Mouse (Mus musculus) heart, embryonic 14.5 days (tissue): ENCODE measurements at regions not wholly inside any gene's neighbourhood (a gene's known extent, or its start where the extent isn't known, plus 50 kb on each side); places are given as distances from the start of the nearest gene placed in this dataset.

Experiments
- ATAC-seq: fragments of 200-750 bp; cut with Nextera tagmentation; 2 replicates; pipeline ENCODE4 v1.8.0; 2017; ENCODE audit warnings: low read depth, moderate TSS enrichment; ENCODE audit not compliant: insufficient number of reproducible peaks, insufficient read depth, low FRiP score
- H3K27ac ChIP-seq, 2 experiments: fragments of 200-500 bp in 1 of 2; fragments of 300-500 bp in 1 of 2; sonication (generic) in 1 of 2; replicated peaks in 1 of 2; 2 replicates each; pipeline ENCODE4 v1.5.1; 2012 to 2014; ENCODE audit warnings: low read depth in 2 of 2, low read length in 2 of 2, control low read depth in 1 of 2, mild to moderate bottlenecking in 1 of 2, mixed read lengths in 1 of 2; ENCODE audit not compliant: control insufficient read depth in 1 of 2, insufficient read depth in 1 of 2
- H3K27me3 ChIP-seq: fragments of 300-500 bp; sonication (generic); 2 replicates; pipeline ENCODE4 v1.6.1; 2014; ENCODE audit warnings: mild to moderate bottlenecking, low read length, control low read depth; ENCODE audit not compliant: control insufficient read depth, insufficient read depth
- H3K36me3 ChIP-seq: fragments of 300-500 bp; sonication (generic); 2 replicates; pipeline ENCODE4 v1.6.1; 2014; ENCODE audit warnings: mild to moderate bottlenecking, control low read depth, low read length, mixed read lengths; ENCODE audit not compliant: control insufficient read depth, insufficient read depth
- H3K4me1 ChIP-seq, 2 experiments: fragments of 200-500 bp in 1 of 2; fragments of 300-500 bp in 1 of 2; sonication (generic) in 1 of 2; 2 replicates each; pipeline ENCODE4 v1.6.1; 2012 to 2014; ENCODE audit warnings: low read length in 2 of 2, control low read depth in 1 of 2, mixed read lengths in 1 of 2; ENCODE audit not compliant: control insufficient read depth in 2 of 2, insufficient read depth in 2 of 2
- H3K4me2 ChIP-seq: fragments of 300-500 bp; sonication (generic); 2 replicates; pipeline ENCODE4 v1.6.1; 2014; ENCODE audit warnings: mild to moderate bottlenecking, low read length
- H3K4me3 ChIP-seq, 2 experiments: fragments of 200-500 bp in 1 of 2; fragments of 300-500 bp in 1 of 2; sonication (generic) in 1 of 2; 2 replicates each; pipeline ENCODE4 v1.5.1; 2012 to 2014; ENCODE audit warnings: low read length in 2 of 2, mild to moderate bottlenecking in 2 of 2, control low read depth in 1 of 2, low read depth in 1 of 2, moderate library complexity in 1 of 2; ENCODE audit not compliant: control insufficient read depth in 1 of 2, insufficient read depth in 1 of 2
- H3K9ac ChIP-seq: fragments of 300-500 bp; sonication (generic); 2 replicates; pipeline ENCODE4 v1.6.1; 2014; ENCODE audit warnings: mild to moderate bottlenecking, low read length
- H3K9me3 ChIP-seq: fragments of 300-500 bp; sonication (generic); 2 replicates; pipeline ENCODE4 v1.6.1; 2016; ENCODE audit warnings: low read length, control low read depth; ENCODE audit not compliant: control insufficient read depth
- WGBS: fragments of 180-500 bp; shearing (Covaris S2); extraction: QIAGEN DNeasy Blood & Tissue Kit; methylation state at CpG from one replicate; pipeline ENCODE4 v1.1.7; 2014; 5-methylcytosine and 5-hydroxymethylcytosine counted together

GRCm38 (mm10) chrX:121661913-121662312 lies 735.3 kb downstream of the Nap1l3 start:
- Histone ChIP-seq H3K9me3 (no peaks in the 10 kb centered on the region), H3K4me1 (no peaks in the 10 kb centered on the region), H3K9ac (no peak overlapping the region), H3K27ac (no peak overlapping the region), H3K36me3 (no peaks in the 10 kb centered on the region), H3K4me3 (no peak overlapping the region), H3K4me2 (no peak overlapping the region), H3K27me3 (no peaks in the 10 kb centered on the region)
- 64% methylated on average over 1 of the region's 1 CpGs for WGBS
- ATAC-seq = no peak

- no peaks in the 10 kb centered on the region for H3K9me3 ChIP-seq
- H3K4me2 ChIP-seq = no peak overlapping the region
- H3K4me1 ChIP-seq = peaks cover 0 to 3% of the 10 kb centered on the region in 2 experiments; a peak in 2 of 4 replicates
- H3K36me3 ChIP-seq = no peaks in the 10 kb centered on the region
- no peaks in the 10 kb centered on the region for H3K27me3 ChIP-seq
- WGBS = 40% methylated on average over 2 of the region's 2 CpGs
- ATAC-seq = peak; percentile 75
- H3K9ac ChIP-seq = no peak overlapping the region
- no peak overlapping the region; a peak in 1 of 4 replicates for H3K27ac ChIP-seq
- no peak overlapping the region for H3K4me3 ChIP-seq
These were observed 742.6 kb downstream of the Nap1l3 start for GRCm38 (mm10) chrX:121654582-121654981.

- Histone ChIP-seq H3K4me1 (no peaks in the 10 kb centered on the region), H3K9me3 (no peaks in the 10 kb centered on the region), H3K9ac (no peak overlapping the region), H3K27me3 (no peaks in the 10 kb centered on the region), H3K27ac (no peak overlapping the region), H3K4me3 (no peak overlapping the region), H3K4me2 (no peak overlapping the region), H3K36me3 (no peaks in the 10 kb centered on the region)
- 85% methylated on average over 5 of the region's 5 CpGs for WGBS
- ATAC-seq = no peak
These were observed 751.7 kb downstream of the Nap1l3 start for GRCm38 (mm10) chrX:121645548-121645947.

- no peak overlapping the region for H3K4me3 ChIP-seq
- H3K27ac ChIP-seq = no peak overlapping the region
- H3K9me3 ChIP-seq = no peaks in the 10 kb centered on the region
- no peaks in the 10 kb centered on the region for H3K27me3 ChIP-seq
- H3K4me2 ChIP-seq = no peak overlapping the region
- H3K4me1 ChIP-seq = no peaks in the 10 kb centered on the region
- no peaks in the 10 kb centered on the region for H3K36me3 ChIP-seq
- 94% methylated on average over 2 of the region's 2 CpGs for WGBS
- no peak for ATAC-seq
- H3K9ac ChIP-seq = no peak overlapping the region
These were observed 760.0 kb downstream of the Nap1l3 start for GRCm38 (mm10) chrX:121637180-121637579.

GRCm38 (mm10) chrX:121612061-121612460 lies 785.1 kb downstream of the Nap1l3 start:
- Histone ChIP-seq H3K9ac (no peak overlapping the region), H3K4me2 (no peak overlapping the region), H3K36me3 (no peaks in the 10 kb centered on the region), H3K4me3 (no peak overlapping the region), H3K9me3 (no peaks in the 10 kb centered on the region), H3K27ac (no peak overlapping the region), H3K4me1 (no peaks in the 10 kb centered on the region), H3K27me3 (no peaks in the 10 kb centered on the region)
- WGBS = 52% methylated on average over 2 of the region's 2 CpGs
- ATAC-seq = no peak

- H3K9me3 ChIP-seq = no peaks in the 10 kb centered on the region
- no peak overlapping the region for H3K9ac ChIP-seq
- no peak for ATAC-seq
- H3K4me1 ChIP-seq = no peaks in the 10 kb centered on the region
- H3K4me2 ChIP-seq = no peak overlapping the region
- no peak overlapping the region for H3K4me3 ChIP-seq
- no peaks in the 10 kb centered on the region for H3K27me3 ChIP-seq
- no peak overlapping the region for H3K27ac ChIP-seq
- no peaks in the 10 kb centered on the region for H3K36me3 ChIP-seq
These were observed 804.3 kb downstream of the Nap1l3 start for GRCm38 (mm10) chrX:121592864-121593263.
